In genomic region chr11:6859096-6859495, GRCm38 (mm10) we compare ENCODE assay signal across 21 mouse cellular contexts. TPM values are rescaled to one million over a fixed set of nuclear protein-coding genes. Genes with fewer than 3 reads are reported as not detected.
"Had no signal": no experiment of that assay in that cellular context is flagged by ENCODE, and none has a peak within 500 bp of the region (broad histone marks: within the 10 kb centered on the region; RNA-seq: fewer than 3 reads in every experiment).

No protein-coding gene starts in this region.

- H3K4me1 ChIP-seq: intestine, embryonic 15.5 days; liver, embryonic 15.5 days had no signal

- H3K9ac ChIP-seq: intestine, embryonic 15.5 days; liver, embryonic 15.5 days had no signal

- H3K27ac ChIP-seq: intestine, embryonic 15.5 days; left cerebral cortex, adult 2 months; limb, embryonic 10.5 days; liver, embryonic 15.5 days had no signal

- H3K4me2 ChIP-seq: intestine, embryonic 15.5 days; liver, embryonic 11.5 days; liver, embryonic 15.5 days had no signal

- ATAC-seq: intestine, embryonic 15.5 days; lung, postnatal 0 days had no signal

- DNase-seq: kidney, adult 2 months; kidney, postnatal 25 days; lung, adult 2 months; lung, postnatal 4 days; right cerebral cortex, adult 18-20 months; right cerebral cortex, postnatal 25 days; thymus, adult 18-20 months; thymus, postnatal 14 days had no signal

- H3K36me3 ChIP-seq: intestine, embryonic 15.5 days; limb, embryonic 10.5 days; liver, embryonic 15.5 days had no signal

- H3K27me3 ChIP-seq: intestine, embryonic 15.5 days; liver, embryonic 15.5 days had no signal

- H3K4me3 ChIP-seq: intestine, embryonic 15.5 days; left cerebral cortex, adult 2 months; limb, embryonic 10.5 days; liver, embryonic 15.5 days had no signal

- H3K9me3 ChIP-seq: intestine, embryonic 15.5 days; limb, embryonic 10.5 days; liver, embryonic 15.5 days had no signal

RNA-seq across cellular contexts. Expression of gene Gm11983, which starts 21.6 kb away (rescaled TPM):
- total RNA-seq: layer of hippocampus, postnatal 25 days; left cerebral cortex, adult 2 months; left cerebral cortex, postnatal 14 days; megakaryocyte-erythroid progenitor cell, adult 5-6 weeks had no signal
- polyA plus RNA-seq: intestine, embryonic 15.5 days; kidney, adult 2 months; kidney, embryonic 16.5 days; limb, embryonic 10.5 days; limb, embryonic 14.5 days; liver, embryonic 11.5 days; liver, embryonic 15.5 days; lung, adult 2 months; lung, postnatal 0 days; neural tube, embryonic 14.5 days; small intestine, adult 2 months had no signal
